Mouse (Mus musculus): ENCODE data around the gene Psmb7. TPM values are rescaled to one million over a fixed set of nuclear protein-coding genes. Genes with fewer than 3 reads are reported as not detected.

The Psmb7 gene
- polyA plus RNA-seq, 1 experiment = 115 TPM

- Histone ChIP-seq H3K27ac (ENCODE audit: control insufficient read depth, insufficient read depth, low read depth, low read length) (no peak overlapping the region), H3K4me1 (ENCODE audit: control insufficient read depth, insufficient read depth, low read length) (no peaks in the 10 kb centered on the region), H3K27me3 (ENCODE audit: control insufficient read depth, insufficient read depth, low read length) (no peaks in the 10 kb centered on the region), H3K36me3 (ENCODE audit: control insufficient read depth, insufficient read depth, low read length) (peaks cover 3% of the 10 kb centered on the region; the same call in 1 of the 2 replicates), H3K4me3 (ENCODE audit: control insufficient read depth, low read depth, low read length) (no peak overlapping the region)
- TF ChIP-seq POLR2A (IDR thresholded peaks at IDR 0.05; ENCODE audit: control insufficient read depth, low read depth, low read length) (no peak), CTCF (IDR thresholded peaks at IDR 0.05; ENCODE audit: control insufficient read depth, insufficient read depth, insufficient replicate concordance, low read depth, low read length) (no peak)
These were observed 22.3 kb downstream of the Psmb7 start for GRCm38 (mm10) chr2:38621610-38622021.

- H3K4me1 ChIP-seq (ENCODE audit: control insufficient read depth, insufficient read depth, low read length) = no peaks in the 10 kb centered on the region
- TF ChIP-seq POLR2A (IDR thresholded peaks at IDR 0.05; ENCODE audit: control insufficient read depth, low read depth, low read length) = no peak
- no peak for TF ChIP-seq CTCF (IDR thresholded peaks at IDR 0.05; ENCODE audit: control insufficient read depth, insufficient read depth, insufficient replicate concordance, low read depth, low read length)
- no peak overlapping the region for H3K27ac ChIP-seq (ENCODE audit: control insufficient read depth, insufficient read depth, low read depth, low read length)
- peaks cover 3% of the 10 kb centered on the region; the same call in 1 of the 2 replicates for H3K36me3 ChIP-seq (ENCODE audit: control insufficient read depth, insufficient read depth, low read length)
- no peaks in the 10 kb centered on the region for H3K27me3 ChIP-seq (ENCODE audit: control insufficient read depth, insufficient read depth, low read length)
- no peak overlapping the region for H3K4me3 ChIP-seq (ENCODE audit: control insufficient read depth, low read depth, low read length)
These were observed 22.8 kb downstream of the Psmb7 start for GRCm38 (mm10) chr2:38621076-38621475.

- Histone ChIP-seq H3K27ac (ENCODE audit: control insufficient read depth, insufficient read depth, low read depth, low read length) (no peak overlapping the region), H3K4me3 (ENCODE audit: control insufficient read depth, low read depth, low read length) (no peak overlapping the region), H3K36me3 (ENCODE audit: control insufficient read depth, insufficient read depth, low read length) (peaks cover 3% of the 10 kb centered on the region; the same call in 1 of the 2 replicates), H3K4me1 (ENCODE audit: control insufficient read depth, insufficient read depth, low read length) (no peaks in the 10 kb centered on the region), H3K27me3 (ENCODE audit: control insufficient read depth, insufficient read depth, low read length) (no peaks in the 10 kb centered on the region)
- TF ChIP-seq POLR2A (IDR thresholded peaks at IDR 0.05; ENCODE audit: control insufficient read depth, low read depth, low read length) (no peak), CTCF (IDR thresholded peaks at IDR 0.05; ENCODE audit: control insufficient read depth, insufficient read depth, insufficient replicate concordance, low read depth, low read length) (no peak)
These were observed 24.1 kb downstream of the Psmb7 start for GRCm38 (mm10) chr2:38619777-38620176.

GRCm38 (mm10) chr2:38616956-38617872, 26.7 kb downstream of the Psmb7 start:
- Histone ChIP-seq H3K36me3 (ENCODE audit: control insufficient read depth, insufficient read depth, low read length) (0 out of 2 replicates have a peak, but pooled peaks cover 3% of the 10 kb centered on the region), H3K27ac (ENCODE audit: control insufficient read depth, insufficient read depth, low read depth, low read length) (no peak overlapping the region), H3K4me1 (ENCODE audit: control insufficient read depth, insufficient read depth, low read length) (no peaks in the 10 kb centered on the region), H3K4me3 (ENCODE audit: control insufficient read depth, low read depth, low read length) (peak overlapping the region; percentile 25; the same call in 1 of the 2 replicates), H3K27me3 (ENCODE audit: control insufficient read depth, insufficient read depth, low read length) (no peaks in the 10 kb centered on the region)
- TF ChIP-seq POLR2A (IDR thresholded peaks at IDR 0.05; ENCODE audit: control insufficient read depth, low read depth, low read length) (no peak), CTCF (IDR thresholded peaks at IDR 0.05; ENCODE audit: control insufficient read depth, insufficient read depth, insufficient replicate concordance, low read depth, low read length) (no peak)

GRCm38 (mm10) chr2:38616072-38616471, 27.8 kb downstream of the Psmb7 start:
- no peaks in the 10 kb centered on the region for H3K27me3 ChIP-seq (ENCODE audit: control insufficient read depth, insufficient read depth, low read length)
- no peak for TF ChIP-seq POLR2A (IDR thresholded peaks at IDR 0.05; ENCODE audit: control insufficient read depth, low read depth, low read length)
- no peak for TF ChIP-seq CTCF (IDR thresholded peaks at IDR 0.05; ENCODE audit: control insufficient read depth, insufficient read depth, insufficient replicate concordance, low read depth, low read length)
- 0 out of 2 replicates have a peak, but pooled peaks cover 3% of the 10 kb centered on the region for H3K36me3 ChIP-seq (ENCODE audit: control insufficient read depth, insufficient read depth, low read length)
- H3K4me1 ChIP-seq (ENCODE audit: control insufficient read depth, insufficient read depth, low read length) = no peaks in the 10 kb centered on the region
- H3K27ac ChIP-seq (ENCODE audit: control insufficient read depth, insufficient read depth, low read depth, low read length) = no peak overlapping the region
- H3K4me3 ChIP-seq (ENCODE audit: control insufficient read depth, low read depth, low read length) = no peak overlapping the region

GRCm38 (mm10) chr2:38614437-38614836, 29.4 kb downstream of the Psmb7 start:
- H3K4me1 ChIP-seq (ENCODE audit: control insufficient read depth, insufficient read depth, low read length) = no peaks in the 10 kb centered on the region
- no peak overlapping the region for H3K4me3 ChIP-seq (ENCODE audit: control insufficient read depth, low read depth, low read length)
- no peaks in the 10 kb centered on the region for H3K27me3 ChIP-seq (ENCODE audit: control insufficient read depth, insufficient read depth, low read length)
- no peak for TF ChIP-seq POLR2A (IDR thresholded peaks at IDR 0.05; ENCODE audit: control insufficient read depth, low read depth, low read length)
- TF ChIP-seq CTCF (IDR thresholded peaks at IDR 0.05; ENCODE audit: control insufficient read depth, insufficient read depth, insufficient replicate concordance, low read depth, low read length) = no peak
- no peak overlapping the region for H3K27ac ChIP-seq (ENCODE audit: control insufficient read depth, insufficient read depth, low read depth, low read length)
- no peaks in the 10 kb centered on the region for H3K36me3 ChIP-seq (ENCODE audit: control insufficient read depth, insufficient read depth, low read length)

GRCm38 (mm10) chr2:38613576-38613975, 30.3 kb downstream of the Psmb7 start:
- Histone ChIP-seq H3K4me3 (ENCODE audit: control insufficient read depth, low read depth, low read length) (no peak overlapping the region), H3K36me3 (ENCODE audit: control insufficient read depth, insufficient read depth, low read length) (no peaks in the 10 kb centered on the region), H3K4me1 (ENCODE audit: control insufficient read depth, insufficient read depth, low read length) (no peaks in the 10 kb centered on the region), H3K27ac (ENCODE audit: control insufficient read depth, insufficient read depth, low read depth, low read length) (0 out of 2 replicates have a peak overlapping the region, but pooled peaks have one; percentile 4), H3K27me3 (ENCODE audit: control insufficient read depth, insufficient read depth, low read length) (no peaks in the 10 kb centered on the region)
- no peak for TF ChIP-seq CTCF (IDR thresholded peaks at IDR 0.05; ENCODE audit: control insufficient read depth, insufficient read depth, insufficient replicate concordance, low read depth, low read length)
- no peak for TF ChIP-seq POLR2A (IDR thresholded peaks at IDR 0.05; ENCODE audit: control insufficient read depth, low read depth, low read length)
